Mouse (Mus musculus): ENCODE measurements around the gene Bcl9l. TPM values are rescaled to one million over a fixed set of nuclear protein-coding genes. Genes with fewer than 3 reads are reported as not detected.
A peak's percentile ranks its signal among the peaks of the same experiment; 100 is the strongest.
"Not testable (repeated sequence)": the region's sequence is repeated elsewhere in the genome, so short reads cannot be mapped to it uniquely, and the experiment has no call there.

Gene Bcl9l
- polyA plus RNA-seq (2016; fragmentation: Nextera tagmentation; extraction: Ambion mirVana): 10.6 and 10.7 TPM in 2 replicates

DNA sequence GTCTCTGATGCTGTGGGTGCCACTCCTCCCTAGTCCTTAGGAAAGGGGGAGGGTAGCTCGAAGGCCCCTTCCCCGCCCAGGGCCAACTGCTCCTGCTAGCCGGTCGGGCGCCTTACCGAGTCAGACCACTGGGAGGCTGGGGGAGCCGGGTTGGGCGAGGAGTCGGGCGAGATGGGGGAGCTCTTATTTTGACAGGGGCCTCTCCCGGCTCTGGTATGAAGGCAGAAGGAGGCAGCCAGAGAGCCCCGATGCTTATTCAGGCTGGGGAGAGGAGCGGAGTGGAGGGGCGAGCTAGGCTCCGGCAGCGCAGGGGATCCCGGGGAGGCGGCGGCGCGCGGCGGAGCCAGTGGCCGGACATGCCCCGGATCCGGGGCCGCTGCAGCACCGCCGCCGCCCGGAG is at the start of gene Bcl9l:
Gene Bcl9l, plus strand, starts transcription at position 274 of the 400 bp plus-strand sequence.
- H3K27me3 ChIP-seq: peaks cover 4% of the 10 kb centered on the region; the same call in 1 of the 2 replicates
- H3K9me3 ChIP-seq: no peaks in the 10 kb centered on the region
- H3K4me3 ChIP-seq (replicated peaks): peak within 1 kb of the TSS; percentile 96
- H3K4me1 ChIP-seq: peaks cover 67% of the 10 kb centered on the region
- under 1% methylated on average over 24 of the region's 31 CpGs for WGBS
- ATAC-seq (ENCODE audit: low FRiP score): peak; percentile 72
- peak within 1 kb of the TSS; percentile 99 for H3K9ac ChIP-seq
- peak within 1 kb of the TSS; percentile 93 for H3K4me2 ChIP-seq
- peak within 1 kb of the TSS; percentile 97 for H3K27ac ChIP-seq
- H3K36me3 ChIP-seq (replicated peaks): no peaks in the 10 kb centered on the region

DNA sequence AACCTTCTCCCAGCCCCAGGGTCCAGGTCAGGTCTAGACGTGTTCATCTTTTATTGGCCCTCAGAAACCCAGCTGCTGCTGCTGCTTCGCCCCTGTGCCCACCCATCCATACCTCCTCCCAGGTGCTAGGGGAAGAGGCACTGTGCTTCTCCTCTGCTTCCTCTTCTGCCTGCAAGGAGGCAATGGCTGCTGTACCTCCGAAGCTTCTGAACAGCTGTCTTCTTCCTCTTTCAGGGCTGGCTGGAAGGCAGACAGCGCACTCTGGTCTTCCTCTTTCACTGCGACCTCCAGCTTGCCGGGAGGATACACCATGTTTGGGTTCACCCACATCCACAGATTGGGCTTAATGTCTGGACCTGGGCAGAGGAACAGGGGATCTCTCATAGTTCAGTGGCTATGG is 46.9 kb upstream of the Bcl9l start:
- Histone ChIP-seq H3K4me1 (peaks cover 10% of the 10 kb centered on the region; the same call in 1 of the 2 replicates), H3K4me3 (replicated peaks) (no peak overlapping the region), H3K27me3 (no peaks in the 10 kb centered on the region), H3K9me3 (no peaks in the 10 kb centered on the region), H3K27ac (no peak overlapping the region), H3K4me2 (no peak overlapping the region), H3K36me3 (replicated peaks) (no peaks in the 10 kb centered on the region), H3K9ac (no peak overlapping the region)
- no peak for ATAC-seq (ENCODE audit: low FRiP score)
- WGBS: 86% methylated on average over 6 of the region's 6 CpGs

DNA sequence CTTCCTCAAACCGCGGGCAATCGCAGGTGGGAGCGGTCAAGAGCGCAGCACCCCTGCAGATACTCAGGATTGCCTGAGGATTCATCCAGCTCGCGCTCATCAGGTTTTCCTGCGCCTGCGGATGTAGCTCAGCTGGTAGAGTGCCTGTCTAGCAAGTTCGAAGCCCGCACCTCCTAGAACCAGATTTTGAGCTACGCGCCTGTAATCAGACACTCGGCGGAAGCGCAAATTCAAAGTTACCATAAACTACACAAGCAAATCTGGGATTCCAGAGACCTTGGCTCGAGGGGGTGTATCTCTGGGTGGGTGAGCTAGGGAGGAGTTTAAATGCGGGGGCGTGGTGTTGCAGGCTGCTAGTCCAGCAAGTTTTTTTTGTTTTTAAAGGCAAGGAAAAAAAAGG is 41.7 kb upstream of the Bcl9l start, which contains the start of gene Foxr1:
Gene Foxr1, minus strand, starts transcription at position 176 of the 400 bp plus-strand sequence.
- Histone ChIP-seq H3K9ac (no peak within 1 kb of the TSS), H3K4me3 (replicated peaks) (no peak within 1 kb of the TSS), H3K9me3 (no peaks in the 10 kb centered on the region), H3K36me3 (replicated peaks) (no peaks in the 10 kb centered on the region), H3K27me3 (no peaks in the 10 kb centered on the region), H3K27ac (no peak within 1 kb of the TSS), H3K4me2 (no peak within 1 kb of the TSS), H3K4me1 (no peaks in the 10 kb centered on the region)
- 81% methylated on average over 19 of the region's 19 CpGs for WGBS
- ATAC-seq (ENCODE audit: low FRiP score): no peak

DNA sequence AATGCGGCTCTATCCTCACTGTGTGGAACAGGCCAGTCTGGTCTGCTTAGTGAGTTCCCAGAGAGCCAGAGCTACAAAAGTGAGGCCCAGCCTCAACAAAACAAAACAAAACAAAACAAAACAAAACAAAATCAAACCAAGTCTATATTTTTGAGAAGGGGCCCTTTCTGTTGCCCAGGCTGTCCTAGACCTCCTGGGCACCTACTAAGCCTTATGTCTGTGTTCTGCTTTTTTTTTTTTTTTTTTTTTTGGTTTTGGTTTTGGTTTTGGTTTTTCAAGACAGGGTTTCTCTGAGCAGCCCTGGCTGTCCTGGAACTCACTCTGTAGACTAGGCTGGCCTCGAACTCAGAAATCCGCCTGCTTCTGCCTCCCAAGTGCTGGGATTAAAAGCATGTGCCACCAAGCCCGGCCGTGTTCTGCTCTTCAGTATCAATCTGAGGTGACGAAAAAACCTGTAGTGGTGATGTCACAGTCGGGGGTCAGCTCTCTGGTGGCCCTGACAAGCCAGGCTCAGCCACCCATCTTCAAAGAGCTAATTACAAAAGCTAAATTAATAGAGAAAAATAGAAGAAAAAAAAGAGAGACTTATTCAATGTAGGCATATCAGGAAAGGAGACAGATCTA is 38.1 kb upstream of the Bcl9l start:
- ATAC-seq (ENCODE audit: low FRiP score); H3K27me3 ChIP-seq; H3K36me3 ChIP-seq (replicated peaks); H3K9me3 ChIP-seq; H3K9ac ChIP-seq; H3K4me1 ChIP-seq; H3K27ac ChIP-seq; H3K4me2 ChIP-seq; H3K4me3 ChIP-seq (replicated peaks): not testable (repeated sequence)
- WGBS: 79% methylated on average over 7 of the region's 7 CpGs

DNA sequence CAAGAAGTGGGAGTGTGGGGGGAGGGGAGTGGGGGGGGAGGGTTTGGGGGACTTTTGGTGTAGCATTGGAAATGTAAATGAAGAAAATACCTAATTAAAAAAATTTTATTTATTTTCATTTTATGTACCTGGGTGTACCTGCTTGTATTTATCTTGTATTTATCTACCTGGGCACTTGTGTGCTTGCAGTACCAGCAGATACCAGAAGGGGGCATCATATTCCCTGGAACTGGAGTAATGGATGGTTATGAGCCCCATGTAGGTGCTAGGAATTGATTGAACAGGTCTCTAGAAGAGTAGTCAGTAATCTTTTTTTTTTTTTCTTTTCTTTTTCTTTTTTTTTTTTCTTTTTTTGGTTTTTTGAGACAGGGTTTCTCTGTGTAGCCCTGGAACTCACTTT is 32.2 kb upstream of the Bcl9l start:
- H3K4me2 ChIP-seq: no peak overlapping the region
- peaks cover 10% of the 10 kb centered on the region for H3K4me1 ChIP-seq
- H3K27me3 ChIP-seq: peaks cover 27% of the 10 kb centered on the region; the same call in 1 of the 2 replicates
- no peaks in the 10 kb centered on the region for H3K36me3 ChIP-seq (replicated peaks)
- H3K27ac ChIP-seq: no peak overlapping the region
- H3K9me3 ChIP-seq: no peaks in the 10 kb centered on the region
- no peak overlapping the region for H3K9ac ChIP-seq
- no peak for ATAC-seq (ENCODE audit: low FRiP score)
- no peak overlapping the region for H3K4me3 ChIP-seq (replicated peaks)

DNA sequence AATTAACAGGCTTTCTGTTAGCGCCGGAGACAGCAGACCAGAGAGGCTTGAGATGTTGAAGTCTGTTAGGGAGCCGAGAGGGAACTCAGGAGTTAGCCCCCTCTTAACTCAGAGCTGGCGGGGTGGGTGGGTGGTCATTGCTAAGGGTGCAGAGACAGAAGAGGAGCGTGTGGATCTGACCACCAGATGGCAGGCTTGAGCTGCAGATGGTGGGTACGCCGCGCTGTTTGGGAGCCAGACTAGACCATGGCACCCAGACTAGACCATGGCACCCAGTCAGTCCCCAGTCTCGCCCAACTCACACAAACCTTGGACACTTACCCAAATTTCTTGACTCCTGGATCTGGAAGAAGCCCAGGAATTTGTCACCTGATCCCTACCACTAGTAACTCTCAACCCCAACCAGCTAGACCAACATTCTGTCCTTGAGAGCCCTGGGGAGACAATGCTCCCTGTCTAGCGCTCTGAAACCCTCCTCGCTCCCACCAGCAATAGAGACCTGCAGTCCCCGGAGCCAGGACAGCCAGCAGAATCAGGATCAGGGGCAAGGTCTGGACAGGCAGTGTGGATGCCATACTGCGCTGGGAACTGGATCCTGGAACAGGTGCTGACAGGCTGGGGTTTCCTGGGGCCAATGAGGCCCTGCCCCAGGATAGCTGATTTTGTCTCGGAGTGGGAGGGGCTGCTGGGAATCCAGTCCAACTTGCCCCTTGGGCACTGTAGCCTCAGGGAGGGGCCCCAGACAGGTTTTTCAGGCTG is 28.3 kb upstream of the Bcl9l start:
- H3K27me3 ChIP-seq: peaks cover 27% of the 10 kb centered on the region; the same call in 1 of the 2 replicates
- peak overlapping the region; percentile 20; the same call in 1 of the 2 replicates for H3K27ac ChIP-seq
- peak; percentile 69 for ATAC-seq (ENCODE audit: low FRiP score)
- H3K4me2 ChIP-seq: no peak overlapping the region
- 8% methylated on average over 14 of the region's 14 CpGs for WGBS
- peaks cover 39% of the 10 kb centered on the region for H3K4me1 ChIP-seq
- H3K9ac ChIP-seq: peak overlapping the region; percentile 12; the same call in 1 of the 2 replicates
- no peaks in the 10 kb centered on the region for H3K36me3 ChIP-seq (replicated peaks)
- H3K4me3 ChIP-seq (replicated peaks): no peak overlapping the region
- H3K9me3 ChIP-seq: no peaks in the 10 kb centered on the region

DNA sequence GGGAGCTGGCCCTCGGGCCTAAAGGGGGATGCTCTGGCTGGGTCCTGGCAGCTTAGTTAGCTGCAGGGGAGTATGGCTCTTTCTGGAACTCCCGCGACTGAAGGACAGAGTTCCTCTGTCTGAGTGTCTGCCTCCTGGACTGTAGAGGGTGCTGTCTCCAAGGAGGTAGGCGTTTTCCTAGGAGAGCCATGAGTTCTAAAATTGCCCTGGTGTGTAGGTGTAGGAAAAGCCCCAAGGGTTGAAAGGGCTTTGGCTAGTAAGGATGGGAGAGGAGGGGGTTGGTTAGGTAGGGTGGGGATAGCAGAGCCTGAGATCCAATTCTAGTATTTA is 27.8 kb upstream of the Bcl9l start, which contains the start of gene Upk2:
Gene Upk2, minus strand, starts transcription at position 86 of the 330 bp plus-strand sequence.
- Histone ChIP-seq H3K27ac (peak within 1 kb of the TSS; percentile 20; the same call in 1 of the 2 replicates), H3K36me3 (replicated peaks) (no peaks in the 10 kb centered on the region), H3K9me3 (no peaks in the 10 kb centered on the region), H3K4me3 (replicated peaks) (no peak within 1 kb of the TSS), H3K9ac (peak within 1 kb of the TSS; percentile 12; the same call in 1 of the 2 replicates), H3K4me2 (no peak within 1 kb of the TSS; the same call in 1 of the 2 replicates), H3K27me3 (peaks cover 27% of the 10 kb centered on the region; the same call in 1 of the 2 replicates), H3K4me1 (peaks cover 39% of the 10 kb centered on the region)
- 23% methylated on average over 4 of the region's 4 CpGs for WGBS
- no peak for ATAC-seq (ENCODE audit: low FRiP score)

DNA sequence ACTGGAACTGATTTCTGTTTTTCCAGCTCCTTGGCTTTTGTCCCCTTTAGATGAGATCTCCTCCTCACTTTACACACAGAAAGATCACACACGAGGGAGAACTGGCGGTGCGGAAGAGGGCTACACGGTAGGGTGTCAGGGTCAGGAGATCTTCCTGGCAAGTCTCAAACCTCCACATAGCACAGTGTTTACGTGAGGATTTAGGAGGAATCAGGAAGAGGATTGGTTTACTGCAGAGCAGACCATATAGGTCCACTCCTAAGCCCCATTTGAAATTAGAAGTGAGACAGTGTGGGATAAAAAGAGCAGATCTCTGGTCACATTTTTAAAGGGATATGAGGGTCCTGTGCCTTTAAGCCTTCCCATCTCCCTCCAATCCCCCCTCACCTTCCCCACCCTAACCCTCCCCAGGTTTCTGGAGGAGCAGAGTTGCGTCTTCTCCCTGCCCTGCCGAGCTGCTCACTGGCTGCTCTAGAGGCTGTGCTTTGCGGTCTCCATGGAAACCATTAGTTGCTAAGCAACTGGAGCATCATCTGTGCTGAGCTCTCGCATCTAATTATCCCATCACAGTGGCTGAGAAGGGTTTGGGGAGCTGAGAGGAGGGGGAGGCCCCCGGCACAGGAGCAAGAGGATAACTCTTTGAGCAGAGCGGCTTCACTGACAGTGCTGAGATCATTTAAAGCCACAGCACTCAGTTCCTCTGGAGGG is 25.4 kb upstream of the Bcl9l start:
- peaks cover 39% of the 10 kb centered on the region for H3K4me1 ChIP-seq
- H3K4me2 ChIP-seq: peak overlapping the region; percentile 40
- no peaks in the 10 kb centered on the region for H3K9me3 ChIP-seq
- 0 out of 2 replicates have a peak overlapping the region, but pooled peaks have one; percentile 4 for H3K4me3 ChIP-seq (replicated peaks)
- ATAC-seq (ENCODE audit: low FRiP score): peak; percentile 97
- H3K27ac ChIP-seq: peak overlapping the region; percentile 94
- H3K36me3 ChIP-seq (replicated peaks): no peaks in the 10 kb centered on the region
- WGBS: 1% methylated on average over 11 of the region's 11 CpGs
- H3K9ac ChIP-seq: peak overlapping the region; percentile 44; the same call in 1 of the 2 replicates
- peaks cover 26% of the 10 kb centered on the region; the same call in 1 of the 2 replicates for H3K27me3 ChIP-seq

DNA sequence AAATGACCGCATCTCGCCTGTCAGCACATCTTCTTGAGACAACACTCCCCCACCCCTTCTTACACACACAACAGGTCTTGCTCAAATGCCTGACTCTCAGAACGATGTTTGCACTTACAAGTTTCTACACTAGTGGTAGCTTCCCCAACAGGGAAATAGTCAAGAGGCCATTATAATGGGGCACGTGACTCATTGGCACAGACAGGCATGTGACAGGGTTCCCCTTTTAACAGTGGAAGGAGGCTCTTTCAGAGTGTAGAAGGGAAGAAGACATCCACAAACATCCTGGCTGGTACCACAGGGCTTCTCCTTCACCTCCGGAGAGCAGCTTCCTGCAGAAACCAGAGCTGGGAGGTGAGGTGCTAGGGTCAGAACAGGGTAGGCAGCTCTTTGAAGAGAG is 20.7 kb upstream of the Bcl9l start:
- ATAC-seq (ENCODE audit: low FRiP score): no peak
- Histone ChIP-seq H3K9me3 (no peaks in the 10 kb centered on the region), H3K9ac (no peak overlapping the region), H3K27ac (no peak overlapping the region), H3K4me2 (no peak overlapping the region), H3K4me1 (peaks cover 14% of the 10 kb centered on the region), H3K4me3 (replicated peaks) (no peak overlapping the region), H3K27me3 (no peaks in the 10 kb centered on the region), H3K36me3 (replicated peaks) (no peaks in the 10 kb centered on the region)
- WGBS: 90% methylated on average over 5 of the region's 5 CpGs

DNA sequence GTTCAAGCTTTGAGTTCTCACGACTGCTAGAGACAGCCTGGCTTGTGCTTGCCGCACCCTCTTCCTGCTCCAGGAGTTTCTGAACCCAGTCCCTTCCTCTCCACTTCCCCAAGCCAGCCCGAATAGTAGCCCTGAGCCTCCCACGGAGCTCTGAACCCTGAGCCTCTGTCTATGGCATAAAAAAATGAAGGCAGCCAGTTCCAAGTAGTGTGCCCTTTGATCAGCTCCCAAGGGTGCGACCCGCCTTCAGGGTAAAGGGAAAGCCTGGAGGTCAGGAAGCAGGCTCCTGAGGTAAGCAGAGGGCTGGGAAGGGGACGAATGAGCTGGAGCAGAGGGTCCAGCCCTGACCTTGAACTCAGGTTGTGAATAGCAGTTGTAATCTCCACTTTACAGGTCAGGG is 14.4 kb upstream of the Bcl9l start:
- Histone ChIP-seq H3K9me3 (no peaks in the 10 kb centered on the region), H3K36me3 (replicated peaks) (no peaks in the 10 kb centered on the region), H3K4me1 (peaks cover 11% of the 10 kb centered on the region; the same call in 1 of the 2 replicates), H3K4me2 (no peak overlapping the region), H3K27me3 (no peaks in the 10 kb centered on the region), H3K4me3 (replicated peaks) (no peak overlapping the region), H3K27ac (no peak overlapping the region), H3K9ac (no peak overlapping the region; the same call in 1 of the 2 replicates)
- 68% methylated on average over 7 of the region's 7 CpGs for WGBS
- no peak for ATAC-seq (ENCODE audit: low FRiP score)

DNA sequence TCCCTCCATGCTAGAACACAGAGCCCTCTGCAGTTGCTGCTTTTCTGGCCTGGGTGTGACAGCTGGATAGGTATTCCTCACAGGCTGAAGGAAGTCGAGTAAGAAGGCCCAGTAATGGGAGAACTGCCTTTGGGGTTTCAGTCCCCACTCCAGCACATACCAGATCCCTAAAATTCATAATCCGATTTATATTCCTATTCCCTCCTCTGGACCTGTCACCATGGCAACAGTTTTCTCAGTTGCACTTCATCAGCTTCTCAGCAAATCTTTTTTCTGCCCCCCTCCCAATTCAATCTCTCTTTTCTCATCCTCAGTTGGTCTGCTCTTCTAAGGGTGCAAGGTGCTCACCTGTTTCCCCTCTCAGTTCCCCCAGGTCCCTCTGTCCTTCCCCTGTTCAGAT is 13.8 kb upstream of the Bcl9l start:
- 59% methylated on average over 2 of the region's 2 CpGs for WGBS
- H3K9ac ChIP-seq: peak overlapping the region; percentile 8; the same call in 1 of the 2 replicates
- no peak overlapping the region for H3K27ac ChIP-seq
- no peaks in the 10 kb centered on the region for H3K9me3 ChIP-seq
- H3K4me3 ChIP-seq (replicated peaks): no peak overlapping the region
- H3K4me2 ChIP-seq: no peak overlapping the region
- peaks cover 11% of the 10 kb centered on the region; the same call in 1 of the 2 replicates for H3K4me1 ChIP-seq
- H3K27me3 ChIP-seq: no peaks in the 10 kb centered on the region
- ATAC-seq (ENCODE audit: low FRiP score): no peak
- no peaks in the 10 kb centered on the region for H3K36me3 ChIP-seq (replicated peaks)

DNA sequence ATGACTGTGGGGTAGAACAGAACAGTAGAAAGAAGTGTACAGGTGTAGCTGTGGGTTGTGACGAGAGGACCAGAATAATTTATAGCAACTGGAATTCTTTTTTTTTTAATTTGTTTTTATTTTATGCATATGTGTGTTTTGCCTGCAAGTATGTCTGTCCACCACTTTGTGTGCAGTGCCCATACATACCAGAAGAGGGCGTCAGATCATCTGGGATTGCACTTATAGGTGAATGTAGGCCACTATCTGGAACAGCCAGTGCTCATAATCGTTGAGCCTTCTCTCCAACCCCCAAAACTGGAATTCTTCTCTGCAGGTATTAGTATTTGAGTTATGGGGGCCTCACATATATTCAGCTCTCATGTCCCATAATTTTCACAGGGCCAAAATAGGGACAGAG is 9.4 kb upstream of the Bcl9l start:
- Histone ChIP-seq H3K4me3 (replicated peaks) (no peak overlapping the region), H3K4me1 (peaks cover 21% of the 10 kb centered on the region), H3K36me3 (replicated peaks) (no peaks in the 10 kb centered on the region), H3K9me3 (no peaks in the 10 kb centered on the region), H3K27ac (no peak overlapping the region), H3K9ac (no peak overlapping the region), H3K4me2 (no peak overlapping the region), H3K27me3 (no peaks in the 10 kb centered on the region)
- no peak for ATAC-seq (ENCODE audit: low FRiP score)
- 64% methylated on average over 3 of the region's 3 CpGs for WGBS
